Mouse (Mus musculus) embryonic stem cell, embryonic (primary cell): ENCODE measurements around the gene Apbb1.

Source experiments
- CTCF ChIA-PET, 4 experiments: fragments of 300-600 bp in 2 of 4; fragments of 350-600 bp in 2 of 4; sonication (Branson Sonifier 250); formaldehyde crosslinking; loops; one replicate each; lab custom pipeline; 2022; ENCODE audit warnings: inconsistent platforms in 2 of 4; lab: Charles Lee
- POLR2A ChIA-PET, 4 experiments: fragments of 300-600 bp in 2 of 4; fragments of 350-600 bp in 2 of 4; sonication (Branson Sonifier 250); formaldehyde crosslinking; loops; one replicate each; lab custom pipeline; 2022; ENCODE audit warnings: antibody characterized with exemption in 4 of 4, inconsistent platforms in 1 of 4; lab: Charles Lee

The Apbb1 gene

DNA sequence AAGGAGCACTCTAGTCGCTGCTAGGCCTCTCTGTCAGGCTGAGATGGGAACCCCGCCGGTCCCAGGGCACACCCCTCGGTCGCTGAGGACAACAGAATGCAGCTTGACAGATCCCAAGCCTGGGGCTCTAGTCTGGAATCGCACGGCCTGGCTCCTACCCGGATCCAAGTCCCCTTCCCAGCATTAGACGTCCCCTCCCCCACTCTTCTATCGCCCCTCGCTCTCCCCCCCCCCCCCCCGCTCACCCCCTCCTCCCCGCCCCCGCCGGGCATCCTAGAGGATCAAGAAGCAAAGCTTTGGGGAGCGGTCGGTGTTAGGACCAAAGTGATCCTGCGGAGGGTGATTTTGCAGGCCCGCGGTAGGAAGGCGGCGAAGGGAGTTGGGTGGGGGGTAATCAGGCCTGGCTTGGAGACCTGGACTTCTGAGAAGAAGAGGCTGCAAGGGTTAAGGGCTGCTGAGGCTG, 795 bp downstream of the Apbb1 start:
- POLR2A ChIA-PET, result interaction anchor here (0.5 to 2.1 kb wide), 22 partner anchors 8 to 1973 kb away, joined by 3 to 15 read pairs (median 3); partner anchors contain the start of genes Mrpl17 (in 2 of the 4), Smpd1 (in 2 of the 4), Arfip2 (in 1 of the 4) and Dnhd1 (in 1 of the 4)
- CTCF ChIA-PET, result interaction anchor here in 2 of 4 experiments (0.5 to 1.9 kb wide), 5 partner anchors 23 to 1332 kb away, joined by 3 to 9 read pairs (median 3); partner anchors contain the start of genes Dnhd1 (in 1 of the 2) and Smpd1 (in 1 of the 2)

DNA sequence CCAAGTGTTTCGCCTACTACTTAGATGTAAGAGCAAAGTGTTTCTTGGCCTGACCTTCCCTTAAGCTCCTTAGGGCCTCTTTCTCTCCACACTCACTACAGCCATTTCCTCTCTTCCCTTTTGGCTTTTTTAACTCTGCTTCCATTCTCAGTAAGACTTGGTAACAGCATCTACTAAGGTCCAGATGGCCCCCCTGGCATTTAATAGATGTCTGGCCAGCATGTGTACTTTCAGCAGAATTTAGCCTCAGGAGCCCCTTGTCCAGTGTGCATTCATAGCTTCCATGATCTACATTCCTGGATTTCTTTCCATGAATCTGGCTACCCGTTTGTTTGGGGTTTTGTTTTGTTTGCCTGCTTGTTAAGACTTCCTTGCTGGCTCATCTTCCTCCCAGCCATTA, 3.0 kb downstream of the Apbb1 start:
- POLR2A ChIA-PET, result interaction anchor here in 1 of 4 experiments (1.6 kb wide), 1 partner anchor 24 kb away, joined by 6 read pairs; the partner anchor contains the start of gene Smpd1

GRCm38 (mm10) chr7:105577377-105577871, 4.0 kb downstream of the Apbb1 start:
- CTCF ChIA-PET, result no interaction called here

More for the DNA sequence above, 3.0 kb downstream of the Apbb1 start:
- CTCF ChIA-PET, result no interaction called here

GRCm38 (mm10) chr7:105576166-105576748, 5.2 kb downstream of the Apbb1 start:
- CTCF ChIA-PET, result no interaction called here
- POLR2A ChIA-PET, result interaction anchor here in 1 of 4 experiments (1.6 kb wide), 1 partner anchor 14 kb away, joined by 5 read pairs; no protein-coding TSS in a partner anchor

More at GRCm38 (mm10) chr7:105577377-105577871, 4.0 kb downstream of the Apbb1 start:
- POLR2A ChIA-PET, result no interaction called here

GRCm38 (mm10) chr7:105574537-105574936, 6.9 kb downstream of the Apbb1 start:
- ChIA-PET POLR2A (interaction anchor here in 1 of 4 experiments (1.4 kb wide), 1 partner anchor 13 kb away, joined by 3 read pairs; no protein-coding TSS in a partner anchor), CTCF (no interaction called here)

GRCm38 (mm10) chr7:105572949-105573348, 8.5 kb downstream of the Apbb1 start:
- CTCF ChIA-PET, result interaction anchor here in 1 of 4 experiments (0.6 kb wide), 1 partner anchor 477 kb away, joined by 3 read pairs; no protein-coding TSS in a partner anchor
- POLR2A ChIA-PET, result interaction anchor here in 1 of 4 experiments (0.6 kb wide), 1 partner anchor 8 kb away, joined by 3 read pairs; no protein-coding TSS in a partner anchor

DNA sequence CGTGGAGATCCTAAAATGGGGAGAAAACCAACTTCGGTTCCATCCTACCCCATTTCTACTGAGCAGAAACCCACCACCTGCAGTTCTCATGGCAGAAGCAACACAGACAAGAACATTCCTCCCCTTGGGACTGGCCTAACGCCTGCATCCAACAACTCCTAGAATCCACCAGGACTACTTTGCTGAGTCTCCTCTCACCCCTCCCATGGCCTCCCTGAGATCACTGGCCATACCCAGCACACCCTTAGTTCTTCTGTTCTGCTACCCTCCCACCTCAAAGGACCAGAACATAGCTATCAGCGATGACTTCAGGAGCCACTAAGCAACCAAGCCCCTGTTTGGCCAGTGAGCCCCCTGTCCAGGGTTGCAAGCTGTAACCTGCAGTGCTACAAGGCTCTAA, 10.7 kb downstream of the Apbb1 start:
- ChIA-PET POLR2A (interaction anchor here in 2 of 4 experiments (1.1 to 1.6 kb wide), 3 partner anchors 9 to 11 kb away, joined by 3 to 4 read pairs (median 3); partner anchors contain the start of gene Apbb1 (in 1 of the 2)), CTCF (no interaction called here)

GRCm38 (mm10) chr7:105569512-105570496, 11.6 kb downstream of the Apbb1 start:
- ChIA-PET POLR2A (interaction anchor here in 3 of 4 experiments (0.5 to 2.0 kb wide), 7 partner anchors 11 to 70 kb away, joined by 3 to 12 read pairs (median 3); partner anchors contain the start of genes Apbb1 (in 2 of the 3), Arfip2 (in 1 of the 3), Gm45799 (in 1 of the 3) and Smpd1 (in 1 of the 3)), CTCF (interaction anchor here in 2 of 4 experiments (0.7 to 0.9 kb wide), 3 partner anchors 16 to 618 kb away, joined by 3 to 9 read pairs (median 4); partner anchors contain the start of gene Smpd1 (in 1 of the 2))

- ChIA-PET CTCF (interaction anchor here in 2 of 4 experiments (0.7 to 0.9 kb wide), 2 partner anchors 15 to 617 kb away, joined by 3 to 4 read pairs; partner anchors contain the start of gene Smpd1 (in 1 of the 2)), POLR2A (interaction anchor here in 3 of 4 experiments (0.5 to 2.0 kb wide), 9 partner anchors 12 to 183 kb away, joined by 3 to 12 read pairs (median 4); partner anchors contain the start of genes Apbb1 (in 2 of the 3), Arfip2 (in 1 of the 3), Gm45799 (in 1 of the 3) and Smpd1 (in 1 of the 3))
These were observed 12.4 kb downstream of the Apbb1 start for GRCm38 (mm10) chr7:105568988-105569471.

GRCm38 (mm10) chr7:105568583-105568982, 12.9 kb downstream of the Apbb1 start:
- POLR2A ChIA-PET, result interaction anchor here in 3 of 4 experiments (0.6 to 2.0 kb wide), 7 partner anchors 12 to 184 kb away, joined by 3 to 12 read pairs (median 4); partner anchors contain the start of genes Apbb1 (in 2 of the 3), Arfip2 (in 1 of the 3), Gm45799 (in 1 of the 3) and Smpd1 (in 1 of the 3)
- CTCF ChIA-PET, result no interaction called here

DNA sequence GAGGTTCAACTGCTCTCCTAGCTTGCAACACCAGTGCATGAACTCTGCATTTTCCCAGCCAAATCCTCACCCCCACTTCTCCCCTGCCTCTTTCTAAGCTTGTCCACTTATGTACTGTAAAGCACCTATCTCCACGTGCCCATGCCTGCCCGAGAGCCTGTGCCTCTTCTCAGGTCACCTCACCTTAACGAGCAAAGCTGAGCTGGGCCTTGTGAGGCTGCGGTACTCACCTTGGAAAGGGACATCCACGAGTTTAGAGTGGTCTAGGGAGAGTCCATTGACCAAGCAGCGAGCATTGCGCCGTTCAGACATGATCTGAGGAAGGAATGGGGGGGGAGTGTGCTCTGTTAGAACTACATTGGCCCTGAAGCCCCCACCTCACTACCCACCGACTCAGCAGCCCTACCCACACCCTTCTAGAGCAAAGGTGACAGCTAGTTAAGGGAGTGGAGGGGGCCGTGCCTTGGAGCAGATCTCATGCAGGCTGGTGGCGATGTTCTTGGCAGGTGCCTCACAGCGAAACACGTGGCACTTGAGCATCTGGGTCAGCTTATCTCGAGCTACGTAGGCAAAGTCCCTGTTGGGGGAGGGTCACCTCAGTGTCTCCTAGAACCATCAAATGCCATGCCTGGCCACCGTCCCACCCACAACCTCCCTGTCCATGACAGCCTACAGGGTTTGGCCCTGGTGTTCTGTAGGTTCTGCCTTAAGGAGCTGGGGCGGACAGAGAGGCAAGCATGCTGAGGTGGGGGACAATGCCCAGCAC, 16.2 kb downstream of the Apbb1 start:
- ChIA-PET POLR2A (interaction anchor here in 2 of 4 experiments (1.0 to 1.8 kb wide), 5 partner anchors 11 to 179 kb away, joined by 3 to 4 read pairs (median 4); partner anchors contain the start of genes Smpd1 (in 2 of the 2), Apbb1 (in 1 of the 2) and Taf10 (in 1 of the 2)), CTCF (no interaction called here)

- ChIA-PET POLR2A (interaction anchor here in 1 of 4 experiments (1.2 kb wide), 2 partner anchors 9 to 70 kb away, joined by 3 to 4 read pairs; partner anchors contain the start of gene Smpd1), CTCF (interaction anchor here in 1 of 4 experiments (0.8 kb wide), 1 partner anchor 8 kb away, joined by 3 read pairs; no protein-coding TSS in a partner anchor)
These were observed 18.1 kb downstream of the Apbb1 start for GRCm38 (mm10) chr7:105563367-105563766.

- ChIA-PET POLR2A (interaction anchor here in 2 of 4 experiments (0.7 to 1.3 kb wide), 2 partner anchors 8 to 190 kb away, joined by 3 to 4 read pairs; partner anchors contain the start of genes Smpd1 (in 1 of the 2) and Tpp1 (in 1 of the 2)), CTCF (interaction anchor here in 1 of 4 experiments (0.6 kb wide), 1 partner anchor 97 kb away, joined by 3 read pairs; no protein-coding TSS in a partner anchor)
These were observed 19.1 kb downstream of the Apbb1 start for GRCm38 (mm10) chr7:105562317-105562716.

- POLR2A ChIA-PET, result no interaction called here
- CTCF ChIA-PET, result no interaction called here
These were observed 22.4 kb downstream of the Apbb1 start for GRCm38 (mm10) chr7:105559016-105559415.

GRCm38 (mm10) chr7:105557671-105558070, 23.8 kb downstream of the Apbb1 start:
- ChIA-PET CTCF (interaction anchor here in 1 of 4 experiments (0.7 kb wide), 1 partner anchor 187 kb away, joined by 3 read pairs; the partner anchor contains the start of gene Taf10), POLR2A (interaction anchor here in 1 of 4 experiments (1.4 kb wide), 1 partner anchor 23 kb away, joined by 3 read pairs; the partner anchor contains the start of gene Apbb1)

- ChIA-PET CTCF (interaction anchor here in 1 of 4 experiments (1.4 kb wide), 1 partner anchor 62 kb away, joined by 3 read pairs; no protein-coding TSS in a partner anchor), POLR2A (interaction anchor here in 1 of 4 experiments (1.4 kb wide), 1 partner anchor 25 kb away, joined by 3 read pairs; the partner anchor contains the start of gene Apbb1)
These were observed 25.0 kb downstream of the Apbb1 start for GRCm38 (mm10) chr7:105556406-105556805.
